Mouse (Mus musculus): ENCODE measurements around the gene Cacna1d.

DNA sequence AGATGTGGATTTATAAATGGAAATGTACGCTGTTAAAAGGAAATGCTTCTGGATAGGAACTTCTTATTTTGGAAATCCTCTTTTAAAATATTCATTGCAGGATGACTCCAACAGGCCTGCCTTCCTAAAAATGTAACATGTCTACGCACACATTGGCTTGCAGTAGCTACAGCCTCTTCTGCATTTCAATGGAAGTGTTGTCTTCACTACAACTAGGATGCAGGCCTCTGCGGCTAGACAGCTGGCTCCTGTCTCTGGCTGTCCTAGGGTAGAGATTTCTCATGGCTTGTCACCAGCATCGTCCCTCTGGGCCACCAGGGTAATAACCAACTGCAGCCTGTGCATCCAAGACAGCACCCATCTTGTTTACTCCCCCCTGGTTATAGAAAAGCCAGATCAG lies 293.1 kb downstream of the Cacna1d start:
- TF ChIP-seq CTCF (IDR thresholded peaks at IDR 0.05; ENCODE audit: low read depth) (no peak), EP300 (IDR thresholded peaks at IDR 0.05; ENCODE audit: low read depth) (no peak)

Data from liver, postnatal 0 days (tissue).